Mouse (Mus musculus) layer of hippocampus, adult 9-11 months (tissue): ENCODE measurements at regions not wholly inside any gene's neighbourhood (a gene's known extent, or its start where the extent isn't known, plus 50 kb on each side); places are given as distances from the start of the nearest gene placed in this dataset.
A peak's percentile ranks its signal among the peaks of the same experiment; 100 is the strongest.

Experiments used
- DNase-seq: peaks from one replicate; pipeline ENCODE4 v3.0.0; 2022

GRCm38 (mm10) chr10:39248486-39248885 lies 84.9 kb upstream of the Ccn6 start:
- DNase-seq: no peak

GRCm38 (mm10) chr10:39246984-39247383 lies 83.4 kb upstream of the Ccn6 start:
- DNase-seq: no peak

GRCm38 (mm10) chr10:39245141-39245540 lies 81.5 kb upstream of the Ccn6 start:
- DNase-seq: no peak

- no peak for DNase-seq
Measured at GRCm38 (mm10) chr10:39244061-39244460, 80.5 kb upstream of the Ccn6 start.

GRCm38 (mm10) chr10:39242398-39242797 lies 78.8 kb upstream of the Ccn6 start:
- DNase-seq: no peak

GRCm38 (mm10) chr10:39241922-39242321 lies 78.3 kb upstream of the Ccn6 start:
- no peak for DNase-seq

- DNase-seq: no peak
Measured at GRCm38 (mm10) chr10:39241486-39241885, 77.9 kb upstream of the Ccn6 start.

- no peak for DNase-seq
Measured at GRCm38 (mm10) chr10:39240966-39241365, 77.4 kb upstream of the Ccn6 start.

GRCm38 (mm10) chr10:39240178-39240791 lies 76.7 kb upstream of the Ccn6 start:
- DNase-seq: no peak

GRCm38 (mm10) chr10:39239498-39240177 lies 76.0 kb upstream of the Ccn6 start:
- DNase-seq: peak; percentile 68

GRCm38 (mm10) chr10:39238596-39238995 lies 75.0 kb upstream of the Ccn6 start:
- no peak for DNase-seq

GRCm38 (mm10) chr10:39237549-39237948 lies 74.0 kb upstream of the Ccn6 start:
- no peak for DNase-seq

- DNase-seq: no peak
Measured at GRCm38 (mm10) chr10:39233926-39234450, 70.4 kb upstream of the Ccn6 start.

GRCm38 (mm10) chr10:39233191-39233590 lies 69.6 kb upstream of the Ccn6 start:
- no peak for DNase-seq

- no peak for DNase-seq
Measured at GRCm38 (mm10) chr10:39230634-39231410, 67.2 kb upstream of the Ccn6 start.

- DNase-seq: no peak
Measured at GRCm38 (mm10) chr10:39229233-39229632, 65.6 kb upstream of the Ccn6 start.

GRCm38 (mm10) chr10:39228027-39228426 lies 64.4 kb upstream of the Ccn6 start:
- DNase-seq: no peak

GRCm38 (mm10) chr10:39227499-39227942 lies 63.9 kb upstream of the Ccn6 start:
- DNase-seq: no peak

GRCm38 (mm10) chr10:39226518-39226917 lies 62.9 kb upstream of the Ccn6 start:
- no peak for DNase-seq

- no peak for DNase-seq
Measured at GRCm38 (mm10) chr10:39224449-39225094, 61.0 kb upstream of the Ccn6 start.

GRCm38 (mm10) chr10:39221028-39221427 lies 57.4 kb upstream of the Ccn6 start:
- DNase-seq: no peak

- no peak for DNase-seq
Measured at GRCm38 (mm10) chr10:39219366-39219765, 55.8 kb upstream of the Ccn6 start.

- DNase-seq: no peak
Measured at GRCm38 (mm10) chr10:39218151-39218550, 54.6 kb upstream of the Ccn6 start.
